Comparison of ENCODE assay signal across 12 mouse cellular contexts in the genomic region with DNA sequence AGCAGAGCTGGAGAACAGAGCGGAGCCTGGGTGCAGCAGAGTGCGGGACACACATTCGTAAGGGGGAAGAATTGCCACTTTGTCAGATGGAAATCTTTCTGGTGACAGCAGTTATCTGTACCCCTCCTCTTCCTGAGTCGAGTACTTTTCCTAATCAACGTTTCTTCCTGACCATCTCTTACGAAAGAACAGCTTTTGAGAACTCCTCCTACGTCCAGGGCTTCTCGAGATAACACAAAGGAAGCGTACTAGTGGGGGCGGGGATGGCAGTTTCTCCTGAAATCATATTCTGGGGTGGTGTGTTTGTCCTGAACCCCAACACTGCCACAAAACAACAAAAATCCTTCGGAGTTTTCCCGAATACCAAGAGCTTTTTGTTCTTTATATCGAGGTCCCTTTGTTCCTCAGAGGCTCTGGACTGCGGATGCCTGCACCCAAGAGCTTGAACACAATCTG. TPM values are rescaled to one million over a fixed set of nuclear protein-coding genes. Genes with fewer than 3 reads are reported as not detected.
DNase-seq lines count a peak whose midpoint lies in the region; ATAC-seq and TF ChIP-seq lines count a peak whose summit lies in the region.
"Had no signal": no experiment of that assay in that cellular context is flagged by ENCODE, and none has a peak within 500 bp of the region (broad histone marks: within the 10 kb centered on the region; RNA-seq: fewer than 3 reads in every experiment).

Hdc (minus strand) TSS at position 51 of the 456 bp plus-strand sequence.

- H3K4me1 ChIP-seq in embryonic facial prominence, embryonic 14.5 days (ENCODE audit: control insufficient read depth, insufficient read depth, low read length), result no peaks in the 10 kb centered on the region
- H3K4me1 ChIP-seq in embryonic facial prominence, embryonic 10.5 days, result 0 out of 2 replicates have a peak, but pooled peaks cover 5% of the 10 kb centered on the region
- H3K4me1 ChIP-seq in liver, adult 2 months (ENCODE audit: control insufficient read depth, insufficient read depth, low read length), result no peaks in the 10 kb centered on the region
- no peaks in the 10 kb centered on the region for H3K4me1 ChIP-seq in embryonic facial prominence, embryonic 15.5 days
- H3K4me1 ChIP-seq in hindbrain, embryonic 11.5 days (replicated peaks; ENCODE audit: control insufficient read depth, insufficient read depth, low read length), result no peaks in the 10 kb centered on the region

- H3K9me3 ChIP-seq in embryonic facial prominence, embryonic 14.5 days (ENCODE audit: control insufficient read depth, low read length), result no peaks in the 10 kb centered on the region
- H3K9me3 ChIP-seq in embryonic facial prominence, embryonic 10.5 days, result no peaks in the 10 kb centered on the region
- no peaks in the 10 kb centered on the region for H3K9me3 ChIP-seq in embryonic facial prominence, embryonic 15.5 days (replicated peaks)
- H3K9me3 ChIP-seq in hindbrain, embryonic 11.5 days (ENCODE audit: control insufficient read depth, low read length), result no peaks in the 10 kb centered on the region
- H3K9me3 ChIP-seq: neural tube, embryonic 15.5 days had no signal

- no peak for TF ChIP-seq CTCF in liver, adult 2 months (IDR thresholded peaks at IDR 0.05; ENCODE audit: low read depth, low read length)

- H3K27me3 ChIP-seq in embryonic facial prominence, embryonic 14.5 days (replicated peaks; ENCODE audit: control insufficient read depth, insufficient read depth, low read length), result no peaks in the 10 kb centered on the region
- H3K27me3 ChIP-seq in embryonic facial prominence, embryonic 10.5 days (replicated peaks; ENCODE audit: low read depth, poor library complexity, severe bottlenecking), result no peaks in the 10 kb centered on the region
- no peaks in the 10 kb centered on the region for H3K27me3 ChIP-seq in liver, adult 2 months (ENCODE audit: control insufficient read depth, insufficient read depth, low read length)
- H3K27me3 ChIP-seq in embryonic facial prominence, embryonic 15.5 days, result no peaks in the 10 kb centered on the region
- no peaks in the 10 kb centered on the region for H3K27me3 ChIP-seq in hindbrain, embryonic 11.5 days (ENCODE audit: control insufficient read depth, insufficient read depth, low read length)
- H3K27me3 ChIP-seq: neural tube, embryonic 15.5 days; Patski had no signal

- no peak within 1 kb of the TSS for H3K4me3 ChIP-seq in embryonic facial prominence, embryonic 14.5 days (ENCODE audit: low read depth, low read length)
- H3K4me3 ChIP-seq in embryonic facial prominence, embryonic 10.5 days, result no peak within 1 kb of the TSS
- peak within 1 kb of the TSS; percentile 6 for H3K4me3 ChIP-seq in liver, adult 2 months (ENCODE audit: insufficient read depth, low read depth, low read length)
- H3K4me3 ChIP-seq in embryonic facial prominence, embryonic 15.5 days (replicated peaks), result no peak within 1 kb of the TSS
- H3K4me3 ChIP-seq in hindbrain, embryonic 11.5 days (ENCODE audit: low read depth, low read length), result no peak within 1 kb of the TSS
- H3K4me3 ChIP-seq: neural tube, embryonic 15.5 days had no signal

- H3K79me2 ChIP-seq in liver, adult 2 months (ENCODE audit: control insufficient read depth, insufficient read depth, low read length), result no peaks in the 10 kb centered on the region

- no peaks in the 10 kb centered on the region for H3K36me3 ChIP-seq in embryonic facial prominence, embryonic 14.5 days (ENCODE audit: control insufficient read depth, insufficient read depth, low read length)
- H3K36me3 ChIP-seq in embryonic facial prominence, embryonic 10.5 days (replicated peaks), result no peaks in the 10 kb centered on the region
- H3K36me3 ChIP-seq in liver, adult 2 months (ENCODE audit: control insufficient read depth, insufficient read depth, low read length), result no peaks in the 10 kb centered on the region
- H3K36me3 ChIP-seq in embryonic facial prominence, embryonic 15.5 days, result no peaks in the 10 kb centered on the region
- H3K36me3 ChIP-seq in hindbrain, embryonic 11.5 days (ENCODE audit: control insufficient read depth, insufficient read depth, low read length), result no peaks in the 10 kb centered on the region
- H3K36me3 ChIP-seq: neural tube, embryonic 15.5 days had no signal

- no peak within 1 kb of the TSS for H3K27ac ChIP-seq in embryonic facial prominence, embryonic 14.5 days (replicated peaks; ENCODE audit: low read depth, low read length)
- H3K27ac ChIP-seq in embryonic facial prominence, embryonic 10.5 days (replicated peaks), result no peak within 1 kb of the TSS
- peak within 1 kb of the TSS; percentile 70 for H3K27ac ChIP-seq in liver, adult 2 months (replicated peaks; ENCODE audit: insufficient read depth, low read depth, low read length)
- no peak within 1 kb of the TSS for H3K27ac ChIP-seq in embryonic facial prominence, embryonic 15.5 days (replicated peaks)
- no peak within 1 kb of the TSS for H3K27ac ChIP-seq in hindbrain, embryonic 11.5 days (ENCODE audit: low read depth, low read length)
- H3K27ac ChIP-seq: neural tube, embryonic 15.5 days had no signal

- TF ChIP-seq POLR2A in liver, adult 2 months (IDR thresholded peaks at IDR 0.05; ENCODE audit: extremely low read depth, insufficient read depth, low read length), result no peak

- no peak for ATAC-seq in embryonic facial prominence, embryonic 14.5 days (ENCODE audit: low read depth)
- no peak for ATAC-seq in embryonic facial prominence, embryonic 15.5 days (ENCODE audit: insufficient number of reproducible peaks, low FRiP score, low TSS enrichment, low read depth)
- ATAC-seq in megakaryocyte progenitor cell, adult 5-6 weeks (replicated peaks; ENCODE audit: poor library complexity), result peak; percentile 63
- no peak for ATAC-seq in hindbrain, embryonic 11.5 days (ENCODE audit: low FRiP score)
- ATAC-seq: hindbrain, embryonic 16.5 days; Patski had no signal

- H3K9ac ChIP-seq in embryonic facial prominence, embryonic 14.5 days (ENCODE audit: low read depth, low read length), result no peak within 1 kb of the TSS
- H3K9ac ChIP-seq in liver, adult 2 months (ENCODE audit: low read depth, low read length), result peak within 1 kb of the TSS; percentile 16
- no peak within 1 kb of the TSS for H3K9ac ChIP-seq in embryonic facial prominence, embryonic 15.5 days
- no peak within 1 kb of the TSS for H3K9ac ChIP-seq in hindbrain, embryonic 11.5 days (ENCODE audit: low read depth, low read length)
- H3K9ac ChIP-seq: forebrain, postnatal 0 days; neural tube, embryonic 15.5 days had no signal

- H3K4me2 ChIP-seq in embryonic facial prominence, embryonic 14.5 days (ENCODE audit: low read depth, low read length), result no peak within 1 kb of the TSS
- H3K4me2 ChIP-seq in embryonic facial prominence, embryonic 15.5 days (replicated peaks), result no peak within 1 kb of the TSS
- H3K4me2 ChIP-seq in hindbrain, embryonic 11.5 days (replicated peaks; ENCODE audit: low read depth, low read length), result no peak within 1 kb of the TSS
- H3K4me2 ChIP-seq: neural tube, embryonic 15.5 days had no signal

- DNase-seq in embryonic facial prominence, embryonic 14.5 days (ENCODE audit: low spot score), result no peak
- DNase-seq in embryonic facial prominence, embryonic 10.5 days (ENCODE audit: low spot score), result no peak
- DNase-seq in liver, adult 2 months (ENCODE audit: extremely low read depth, low read depth, low spot score), result peak; percentile 9
- DNase-seq in liver, result no peak
- DNase-seq in hindbrain, embryonic 11.5 days (ENCODE audit: low spot score), result no peak
- DNase-seq in frontal cortex, postnatal 10 days (ENCODE audit: low spot score in 2 of 2), result no peak
- DNase-seq: forebrain, postnatal 0 days had no signal

- WGBS in embryonic facial prominence, embryonic 14.5 days, result 76% methylated on average over 14 of the region's 14 CpGs
- WGBS in embryonic facial prominence, embryonic 10.5 days, result 77% methylated on average over 14 of the region's 14 CpGs
- WGBS in liver, adult 2 months, result 66% methylated on average over 14 of the region's 14 CpGs
- 79% methylated on average over 14 of the region's 14 CpGs for WGBS in embryonic facial prominence, embryonic 15.5 days
- 74% methylated on average over 14 of the region's 14 CpGs for WGBS in hindbrain, embryonic 11.5 days

RNA-seq across cellular contexts. Expression of gene Hdc, which starts in this region (rescaled TPM):
- polyA plus RNA-seq in embryonic facial prominence, embryonic 14.5 days (2014; fragmentation: Nextera tagmentation; extraction: Ambion mirVana), result 32.0 and 67.6 TPM in 2 replicates
- 0.40 and 0.95 TPM in 2 replicates for polyA plus RNA-seq in embryonic facial prominence, embryonic 10.5 days (2016; fragmentation: Nextera tagmentation; extraction: Ambion mirVana)
- 1.1 and 1.8 TPM in 2 replicates for total RNA-seq in liver, adult 2 months (2014; rRNA removed)
- polyA plus RNA-seq in liver, adult 2 months (2012; rRNA removed), result 0.97 and 1.7 TPM in 2 replicates
- polyA plus RNA-seq in embryonic facial prominence, embryonic 15.5 days (2015; fragmentation: Nextera tagmentation; extraction: Ambion mirVana), result 129 and 142 TPM in 2 replicates
- 51.3 and 54.1 TPM in 2 replicates for total RNA-seq in megakaryocyte progenitor cell, adult 5-6 weeks (2015)
- 90.2 and 102 TPM in 2 replicates for total RNA-seq in megakaryocyte progenitor cell, adult 5-6 weeks (2017)
- 1.8 and 1.9 TPM in 2 replicates for polyA plus RNA-seq in hindbrain, embryonic 11.5 days (2014; fragmentation: Nextera tagmentation; extraction: Ambion mirVana)

Comparison
In these comparisons a context has a peak if more than half of its experiments do, and no peak if none do; other contexts are left out.
1. RNA of gene Hdc (total RNA-seq): 51.3 to 102 TPM in megakaryocyte progenitor cell, adult 5-6 weeks; 1.1 to 1.8 TPM in liver, adult 2 months; every median in the first group is over 10 times any median in the second.
2. RNA of gene Hdc (polyA plus RNA-seq): 129 to 142 TPM in embryonic facial prominence, embryonic 15.5 days and 32.0 to 67.6 TPM in embryonic facial prominence, embryonic 14.5 days; 1.8 to 1.9 TPM in hindbrain, embryonic 11.5 days, 0.97 to 1.7 TPM in liver, adult 2 months and 0.40 to 0.95 TPM in embryonic facial prominence, embryonic 10.5 days; every median in the first group is over 10 times any median in the second.